Mouse (Mus musculus) limb, embryonic 10.5 days (tissue): ENCODE results near the gene Tenm2. TPM values are rescaled to one million over a fixed set of nuclear protein-coding genes. Genes with fewer than 3 reads are reported as not detected.

ENCODE experiments used
- DNase-seq: peaks from one replicate; pipeline ENCODE4 v3.0.0-alpha.2; 2017; ENCODE audit warnings: low spot score
- H3K27ac ChIP-seq: fragments of 300-500 bp; sonication (generic); 2 replicates; pipeline ENCODE4 v1.5.1; 2016; ENCODE audit warnings: mild to moderate bottlenecking
- H3K27me3 ChIP-seq: fragments of 300-500 bp; sonication (generic); 2 replicates; pipeline ENCODE4 v1.6.1; 2016; ENCODE audit warnings: low read depth, mild to moderate bottlenecking; ENCODE audit not compliant: poor library complexity, severe bottlenecking
- H3K36me3 ChIP-seq: fragments of 300-500 bp; sonication (generic); 2 replicates; pipeline ENCODE4 v1.6.1; 2016; ENCODE audit warnings: mild to moderate bottlenecking, moderate library complexity
- H3K4me1 ChIP-seq: fragments of 300-500 bp; sonication (generic); 2 replicates; pipeline ENCODE4 v1.6.1; 2016
- H3K4me3 ChIP-seq: fragments of 300-500 bp; sonication (generic); 2 replicates; pipeline ENCODE4 v1.5.1; 2016; ENCODE audit warnings: mild to moderate bottlenecking, moderate library complexity
- H3K9me3 ChIP-seq: fragments of 300-500 bp; sonication (generic); replicated peaks from 2 replicates; pipeline ENCODE4 v1.6.1; 2016; ENCODE audit warnings: mild to moderate bottlenecking
- WGBS: fragments of 180-500 bp; shearing (Covaris S2); methylation state at CpG from one replicate; pipeline ENCODE4 v1.1.7; 2016; 5-methylcytosine and 5-hydroxymethylcytosine counted together
- polyA plus RNA-seq: library from polyadenylated mRNA; unstranded; fragments of >200 nt; fragmentation: Nextera tagmentation; extraction: Ambion mirVana; gene quantifications from 2 replicates; pipeline ENCODE4 v1.2.1, GENCODE M21; 2016

The Tenm2 gene
- polyA plus RNA-seq, 1 experiment from 2014 or later, result 0.60 TPM

- H3K9me3 ChIP-seq, result no peaks in the 10 kb centered on the region
- no peaks in the 10 kb centered on the region for H3K4me1 ChIP-seq
- no peaks in the 10 kb centered on the region for H3K36me3 ChIP-seq
- H3K27me3 ChIP-seq, result peaks cover 16% of the 10 kb centered on the region
- H3K27ac ChIP-seq, result no peak overlapping the region
- H3K4me3 ChIP-seq, result no peak overlapping the region
- 86% methylated on average over 12 of the region's 12 CpGs for WGBS
- DNase-seq, result no peak
Observed at GRCm38 (mm10) chr11:36145057-36145456, 1090.7 kb downstream of the Tenm2 start.

- Histone ChIP-seq H3K36me3 (no peaks in the 10 kb centered on the region), H3K9me3 (no peaks in the 10 kb centered on the region), H3K27me3 (no peaks in the 10 kb centered on the region), H3K4me1 (peaks cover 5% of the 10 kb centered on the region), H3K27ac (no peak overlapping the region), H3K4me3 (no peak overlapping the region)
- 89% methylated on average over 10 of the region's 10 CpGs for WGBS
- DNase-seq, result no peak
Observed at GRCm38 (mm10) chr11:36140411-36140810, 1095.4 kb downstream of the Tenm2 start.

GRCm38 (mm10) chr11:36139521-36139920, 1096.2 kb downstream of the Tenm2 start:
- no peak overlapping the region for H3K27ac ChIP-seq
- H3K36me3 ChIP-seq, result no peaks in the 10 kb centered on the region
- H3K4me1 ChIP-seq, result peaks cover 5% of the 10 kb centered on the region
- DNase-seq, result no peak
- 81% methylated on average over 16 of the region's 16 CpGs for WGBS
- no peaks in the 10 kb centered on the region for H3K9me3 ChIP-seq
- H3K4me3 ChIP-seq, result no peak overlapping the region
- no peaks in the 10 kb centered on the region for H3K27me3 ChIP-seq

- no peak for DNase-seq
- H3K36me3 ChIP-seq, result no peaks in the 10 kb centered on the region
- H3K27ac ChIP-seq, result no peak overlapping the region
- WGBS, result 59% methylated on average over 4 of the region's 4 CpGs
- H3K4me3 ChIP-seq, result no peak overlapping the region
- no peaks in the 10 kb centered on the region for H3K27me3 ChIP-seq
- H3K4me1 ChIP-seq, result peaks cover 5% of the 10 kb centered on the region
- H3K9me3 ChIP-seq, result no peaks in the 10 kb centered on the region
Observed at GRCm38 (mm10) chr11:36137840-36138239, 1097.9 kb downstream of the Tenm2 start.

GRCm38 (mm10) chr11:36137276-36137675, 1098.5 kb downstream of the Tenm2 start:
- H3K27me3 ChIP-seq, result no peaks in the 10 kb centered on the region
- no peak for DNase-seq
- WGBS, result 86% methylated on average over 6 of the region's 6 CpGs
- peaks cover 5% of the 10 kb centered on the region for H3K4me1 ChIP-seq
- no peaks in the 10 kb centered on the region for H3K9me3 ChIP-seq
- H3K4me3 ChIP-seq, result no peak overlapping the region
- H3K27ac ChIP-seq, result no peak overlapping the region
- no peaks in the 10 kb centered on the region for H3K36me3 ChIP-seq

GRCm38 (mm10) chr11:36134645-36135044, 1101.1 kb downstream of the Tenm2 start:
- Histone ChIP-seq H3K36me3 (no peaks in the 10 kb centered on the region), H3K27ac (no peak overlapping the region), H3K9me3 (no peaks in the 10 kb centered on the region), H3K27me3 (no peaks in the 10 kb centered on the region), H3K4me1 (peaks cover 4% of the 10 kb centered on the region), H3K4me3 (no peak overlapping the region)
- WGBS, result 76% methylated on average over 9 of the region's 9 CpGs
- DNase-seq, result no peak

GRCm38 (mm10) chr11:36123275-36123674, 1112.5 kb downstream of the Tenm2 start:
- Histone ChIP-seq H3K4me1 (no peaks in the 10 kb centered on the region), H3K36me3 (no peaks in the 10 kb centered on the region), H3K27ac (no peak overlapping the region), H3K4me3 (no peak overlapping the region), H3K27me3 (no peaks in the 10 kb centered on the region), H3K9me3 (no peaks in the 10 kb centered on the region)
- 65% methylated on average over 2 of the region's 2 CpGs for WGBS
- DNase-seq, result no peak

- no peak for DNase-seq
- no peaks in the 10 kb centered on the region for H3K4me1 ChIP-seq
- WGBS, result 73% methylated on average over 8 of the region's 8 CpGs
- no peaks in the 10 kb centered on the region for H3K36me3 ChIP-seq
- no peaks in the 10 kb centered on the region for H3K9me3 ChIP-seq
- no peak overlapping the region for H3K27ac ChIP-seq
- no peak overlapping the region for H3K4me3 ChIP-seq
- H3K27me3 ChIP-seq, result no peaks in the 10 kb centered on the region
Observed at GRCm38 (mm10) chr11:36121410-36121929, 1114.3 kb downstream of the Tenm2 start.

GRCm38 (mm10) chr11:36120591-36121409, 1115.0 kb downstream of the Tenm2 start:
- H3K4me3 ChIP-seq, result no peak overlapping the region
- H3K27me3 ChIP-seq, result no peaks in the 10 kb centered on the region
- H3K36me3 ChIP-seq, result no peaks in the 10 kb centered on the region
- H3K4me1 ChIP-seq, result no peaks in the 10 kb centered on the region
- DNase-seq, result no peak
- no peak overlapping the region for H3K27ac ChIP-seq
- H3K9me3 ChIP-seq, result no peaks in the 10 kb centered on the region
- 61% methylated on average over 7 of the region's 7 CpGs for WGBS

- H3K4me1 ChIP-seq, result peaks cover 20% of the 10 kb centered on the region
- 91% methylated on average over 12 of the region's 12 CpGs for WGBS
Observed at GRCm38 (mm10) chr11:36113326-36113725, 1122.4 kb downstream of the Tenm2 start.

GRCm38 (mm10) chr11:36108970-36109731, 1126.6 kb downstream of the Tenm2 start:
- Histone ChIP-seq H3K27ac (no peak overlapping the region), H3K36me3 (no peaks in the 10 kb centered on the region), H3K4me3 (no peak overlapping the region), H3K9me3 (no peaks in the 10 kb centered on the region), H3K27me3 (no peaks in the 10 kb centered on the region), H3K4me1 (peaks cover 19% of the 10 kb centered on the region)
- 42% methylated on average over 12 of the region's 12 CpGs for WGBS
- DNase-seq, result no peak

More at GRCm38 (mm10) chr11:36113326-36113725, 1122.4 kb downstream of the Tenm2 start:
- H3K4me3 ChIP-seq, result no peak overlapping the region
- H3K27me3 ChIP-seq, result no peaks in the 10 kb centered on the region
- no peak overlapping the region for H3K27ac ChIP-seq
- H3K9me3 ChIP-seq, result no peaks in the 10 kb centered on the region
- no peaks in the 10 kb centered on the region for H3K36me3 ChIP-seq
- DNase-seq, result no peak

GRCm38 (mm10) chr11:36107840-36108239, 1127.9 kb downstream of the Tenm2 start:
- no peaks in the 10 kb centered on the region for H3K27me3 ChIP-seq
- WGBS, result 85% methylated on average over 6 of the region's 6 CpGs
- DNase-seq, result no peak
- H3K4me1 ChIP-seq, result peaks cover 19% of the 10 kb centered on the region
- H3K4me3 ChIP-seq, result no peak overlapping the region
- H3K9me3 ChIP-seq, result no peaks in the 10 kb centered on the region
- H3K27ac ChIP-seq, result no peak overlapping the region
- H3K36me3 ChIP-seq, result no peaks in the 10 kb centered on the region

GRCm38 (mm10) chr11:36106639-36107038, 1129.1 kb downstream of the Tenm2 start:
- DNase-seq, result no peak
- Histone ChIP-seq H3K27ac (no peak overlapping the region), H3K36me3 (no peaks in the 10 kb centered on the region), H3K27me3 (no peaks in the 10 kb centered on the region), H3K9me3 (no peaks in the 10 kb centered on the region), H3K4me1 (peaks cover 19% of the 10 kb centered on the region), H3K4me3 (no peak overlapping the region)
- WGBS, result 45% methylated on average over 10 of the region's 10 CpGs
